Mouse (Mus musculus) left cerebral cortex, adult 18-20 months (tissue): Measurements from ENCODE around the gene Nfatc3. TPM values are rescaled to one million over a fixed set of nuclear protein-coding genes. Genes with fewer than 3 reads are reported as not detected.

Source experiments
- total RNA-seq, 2 experiments: library from RNA; stranded (reverse); gene quantifications; 2 replicates each; pipeline ENCODE4 v1.2.3; 2021

The Nfatc3 gene
- total RNA-seq, 2 experiments from 2014 or later, result 10.5 to 12.4 TPM

Other genes starting within 250 kb of the Nfatc3 start
- gene Ranbp10, start 231.5 kb upstream of the Nfatc3 start, total RNA-seq, result 10 to 100 TPM; 22.6 to 22.9 TPM
- gene Tsnaxip1, start 231.1 kb upstream of the Nfatc3 start, total RNA-seq, result under 1 TPM in 1 of 2 experiments, not detected in 1; 0.26 TPM
- 10 to 100 TPM; 14.1 to 18.1 TPM for gene Cenpt, start 205.6 kb upstream of the Nfatc3 start, total RNA-seq
- gene Thap11, start 203.7 kb upstream of the Nfatc3 start, total RNA-seq, result 10 to 100 TPM; 40.8 to 41.6 TPM
- gene Nutf2, start 198.3 kb upstream of the Nfatc3 start, total RNA-seq, result 10 to 100 TPM; 24.8 to 29.0 TPM
- gene Edc4, start 178.0 kb upstream of the Nfatc3 start, total RNA-seq, result 10 to 100 TPM; 62.8 to 65.0 TPM
- gene Nrn1l, start 165.3 kb upstream of the Nfatc3 start, total RNA-seq, result 1 to 10 TPM; 3.6 to 4.1 TPM
- gene Pskh1, start 158.4 kb upstream of the Nfatc3 start, total RNA-seq, result 1 to 10 TPM; 6.6 to 7.6 TPM
- 1 to 10 TPM; 1.9 to 2.4 TPM for gene Ctrl, start 125.0 kb upstream of the Nfatc3 start, total RNA-seq
- gene Psmb10, start 120.4 kb upstream of the Nfatc3 start, total RNA-seq, result 10 to 100 TPM; 92.9 to 93.3 TPM
- gene Lcat, start 115.5 kb upstream of the Nfatc3 start, total RNA-seq, result 10 to 100 TPM; 22.8 to 26.4 TPM
- 10 to 100 TPM; 17.3 to 19.2 TPM for gene Slc12a4, start 92.7 kb upstream of the Nfatc3 start, total RNA-seq
- not detected for gene Dpep3, start 79.4 kb upstream of the Nfatc3 start, total RNA-seq
- 10 to 100 TPM; 18.9 to 19.2 TPM for gene Dus2, start 67.5 kb upstream of the Nfatc3 start, total RNA-seq
- not detected for gene Dpep2nb, start 52.9 kb upstream of the Nfatc3 start, total RNA-seq
- 10 to 100 TPM; 14.5 to 17.2 TPM for gene Ddx28, start 47.0 kb upstream of the Nfatc3 start, total RNA-seq
- gene Esrp2, start 78.1 kb downstream of the Nfatc3 start, total RNA-seq, result not detected
- gene Pla2g15, start 91.6 kb downstream of the Nfatc3 start, total RNA-seq, result 10 to 100 TPM; 25.8 to 28.3 TPM
- gene Slc7a6, start 110.0 kb downstream of the Nfatc3 start, total RNA-seq, result 10 to 100 TPM; 21.0 to 24.4 TPM
- 10 to 100 TPM; 26.2 to 27.0 TPM for gene Slc7a6os, start 152.1 kb downstream of the Nfatc3 start, total RNA-seq
- 10 to 100 TPM; 34.2 to 40.0 TPM for gene Prmt7, start 152.1 kb downstream of the Nfatc3 start, total RNA-seq